Mouse (Mus musculus): ENCODE data around the gene Dennd5b.

- TF ChIP-seq EP300 (IDR thresholded peaks at IDR 0.05; ENCODE audit: low read depth) (no peak), CTCF (IDR thresholded peaks at IDR 0.05; ENCODE audit: low read depth) (no peak)
Observed at GRCm38 (mm10) chr6:149063382-149063781, 38.1 kb downstream of the Dennd5b start.

All from liver, postnatal 0 days (tissue).